Mouse (Mus musculus): ENCODE measurements around the gene Pwwp2b.

Gene Pwwp2b

GRCm38 (mm10) chr7:139254626-139255025 lies 6.3 kb downstream of the Pwwp2b start:
- ATAC-seq (ENCODE audit: insufficient number of reproducible peaks, low FRiP score, low TSS enrichment): no peak

- ATAC-seq (ENCODE audit: insufficient number of reproducible peaks, low FRiP score, low TSS enrichment): no peak
Observed at GRCm38 (mm10) chr7:139257752-139258542, 9.7 kb downstream of the Pwwp2b start.

GRCm38 (mm10) chr7:139264337-139264736 lies 16.1 kb downstream of the Pwwp2b start:
- no peak for ATAC-seq (ENCODE audit: insufficient number of reproducible peaks, low FRiP score, low TSS enrichment)

- ATAC-seq (ENCODE audit: insufficient number of reproducible peaks, low FRiP score, low TSS enrichment): no peak
Observed at GRCm38 (mm10) chr7:139265634-139266033, 17.4 kb downstream of the Pwwp2b start.

- ATAC-seq (ENCODE audit: insufficient number of reproducible peaks, low FRiP score, low TSS enrichment): peak; percentile 68; the same call in 1 of the 2 replicates
Observed at GRCm38 (mm10) chr7:139266431-139266830, 18.1 kb downstream of the Pwwp2b start.

- ATAC-seq (ENCODE audit: insufficient number of reproducible peaks, low FRiP score, low TSS enrichment): no peak
Observed at GRCm38 (mm10) chr7:139266886-139267870, 18.9 kb downstream of the Pwwp2b start.

GRCm38 (mm10) chr7:139270738-139271137 lies 22.5 kb downstream of the Pwwp2b start:
- no peak for ATAC-seq (ENCODE audit: insufficient number of reproducible peaks, low FRiP score, low TSS enrichment)

GRCm38 (mm10) chr7:139271871-139272270 lies 23.6 kb downstream of the Pwwp2b start:
- no peak for ATAC-seq (ENCODE audit: insufficient number of reproducible peaks, low FRiP score, low TSS enrichment)

- no peak for ATAC-seq (ENCODE audit: insufficient number of reproducible peaks, low FRiP score, low TSS enrichment)
Observed at GRCm38 (mm10) chr7:139272639-139273396, 24.5 kb downstream of the Pwwp2b start.

- peak; percentile 66; the same call in 1 of the 2 replicates for ATAC-seq (ENCODE audit: insufficient number of reproducible peaks, low FRiP score, low TSS enrichment)
Observed at GRCm38 (mm10) chr7:139273397-139273719, 25.1 kb downstream of the Pwwp2b start.

- no peak for ATAC-seq (ENCODE audit: insufficient number of reproducible peaks, low FRiP score, low TSS enrichment)
Observed at GRCm38 (mm10) chr7:139275586-139275985, 27.3 kb downstream of the Pwwp2b start.

- ATAC-seq (ENCODE audit: insufficient number of reproducible peaks, low FRiP score, low TSS enrichment): no peak
Observed at GRCm38 (mm10) chr7:139276150-139276549, 27.9 kb downstream of the Pwwp2b start.

- ATAC-seq (ENCODE audit: insufficient number of reproducible peaks, low FRiP score, low TSS enrichment): no peak
Observed at GRCm38 (mm10) chr7:139277536-139277935, 29.3 kb downstream of the Pwwp2b start.

- no peak for ATAC-seq (ENCODE audit: insufficient number of reproducible peaks, low FRiP score, low TSS enrichment)
Observed at GRCm38 (mm10) chr7:139279571-139279970, 31.3 kb downstream of the Pwwp2b start.

GRCm38 (mm10) chr7:139280044-139280443 lies 31.8 kb downstream of the Pwwp2b start:
- ATAC-seq (ENCODE audit: insufficient number of reproducible peaks, low FRiP score, low TSS enrichment): no peak

- ATAC-seq (ENCODE audit: insufficient number of reproducible peaks, low FRiP score, low TSS enrichment): no peak
Observed at GRCm38 (mm10) chr7:139281195-139281594, 32.9 kb downstream of the Pwwp2b start.

GRCm38 (mm10) chr7:139282037-139282436 lies 33.8 kb downstream of the Pwwp2b start:
- no peak for ATAC-seq (ENCODE audit: insufficient number of reproducible peaks, low FRiP score, low TSS enrichment)

- no peak for ATAC-seq (ENCODE audit: insufficient number of reproducible peaks, low FRiP score, low TSS enrichment)
Observed at GRCm38 (mm10) chr7:139285295-139285943, 37.1 kb downstream of the Pwwp2b start.

- ATAC-seq (ENCODE audit: insufficient number of reproducible peaks, low FRiP score, low TSS enrichment): no peak
Observed at GRCm38 (mm10) chr7:139288540-139288939, 40.3 kb downstream of the Pwwp2b start.

GRCm38 (mm10) chr7:139293350-139293749 lies 45.1 kb downstream of the Pwwp2b start:
- no peak for ATAC-seq (ENCODE audit: insufficient number of reproducible peaks, low FRiP score, low TSS enrichment)

All from cerebellum, adult (tissue).